Mouse (Mus musculus) erythroblast, embryonic 14.5 days (primary cell): ENCODE measurements around the gene Slc16a2. TPM values are rescaled to one million over a fixed set of nuclear protein-coding genes. Genes with fewer than 3 reads are reported as not detected.

Experiments used
- H3K27me3 ChIP-seq: 2 replicates; pipeline ENCODE4 v1.6.1; 2012; ENCODE audit warnings: inconsistent platforms; ENCODE audit not compliant: control insufficient read depth
- H3K36me3 ChIP-seq: 2 replicates; pipeline ENCODE4 v1.6.1; 2012; ENCODE audit warnings: mild to moderate bottlenecking, inconsistent platforms; ENCODE audit not compliant: control insufficient read depth
- H3K4me1 ChIP-seq: 2 replicates; pipeline ENCODE4 v1.6.1; 2012; ENCODE audit warnings: inconsistent platforms; ENCODE audit not compliant: control insufficient read depth
- H3K4me3 ChIP-seq: replicated peaks from 2 replicates; pipeline ENCODE3; 2012; ENCODE audit warnings: moderate library complexity, mild to moderate bottlenecking, inconsistent platforms
- H3K9me3 ChIP-seq: 2 replicates; pipeline ENCODE4 v1.6.1; 2012; ENCODE audit warnings: low read length, inconsistent platforms, mixed read lengths; ENCODE audit not compliant: control insufficient read depth
- GATA1 ChIP-seq: IDR thresholded peaks from 2 replicates; pipeline ENCODE4 v1.6.1; 2012; ENCODE audit warnings: low read length, inconsistent platforms, mixed read lengths
- TAL1 ChIP-seq: IDR thresholded peaks from 3 replicates; pipeline ENCODE4 v1.6.1; 2012; ENCODE audit warnings: low read length, inconsistent platforms, mixed read lengths
- polyA plus RNA-seq: library from polyadenylated mRNA; stranded (reverse); fragments of >175 nt; gene quantifications from 2 replicates; pipeline ENCODE4 v1.2.3, GENCODE M21; 2012

Slc16a2 gene
- polyA plus RNA-seq, 1 experiment: 0.01 TPM

DNA sequence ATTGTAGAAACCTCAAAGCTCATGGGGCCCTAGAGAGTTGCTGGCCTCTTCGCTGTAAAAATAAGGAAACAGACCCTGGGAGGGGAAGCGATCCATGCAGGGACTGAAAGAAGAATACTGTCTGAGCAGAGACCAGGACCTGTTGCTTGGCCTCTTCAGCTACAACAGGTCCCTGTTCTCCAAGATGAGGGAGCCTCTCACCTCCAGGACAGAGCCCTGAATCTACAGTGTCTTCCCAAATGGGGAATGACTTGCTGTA is 79.8 kb downstream of the Slc16a2 start:
- Histone ChIP-seq H3K4me3 (no peak overlapping the region), H3K9me3 (no peaks in the 10 kb centered on the region), H3K36me3 (no peaks in the 10 kb centered on the region), H3K27me3 (peaks cover 24% of the 10 kb centered on the region), H3K4me1 (no peaks in the 10 kb centered on the region)
- TF ChIP-seq TAL1: no peak
- no peak for TF ChIP-seq GATA1

DNA sequence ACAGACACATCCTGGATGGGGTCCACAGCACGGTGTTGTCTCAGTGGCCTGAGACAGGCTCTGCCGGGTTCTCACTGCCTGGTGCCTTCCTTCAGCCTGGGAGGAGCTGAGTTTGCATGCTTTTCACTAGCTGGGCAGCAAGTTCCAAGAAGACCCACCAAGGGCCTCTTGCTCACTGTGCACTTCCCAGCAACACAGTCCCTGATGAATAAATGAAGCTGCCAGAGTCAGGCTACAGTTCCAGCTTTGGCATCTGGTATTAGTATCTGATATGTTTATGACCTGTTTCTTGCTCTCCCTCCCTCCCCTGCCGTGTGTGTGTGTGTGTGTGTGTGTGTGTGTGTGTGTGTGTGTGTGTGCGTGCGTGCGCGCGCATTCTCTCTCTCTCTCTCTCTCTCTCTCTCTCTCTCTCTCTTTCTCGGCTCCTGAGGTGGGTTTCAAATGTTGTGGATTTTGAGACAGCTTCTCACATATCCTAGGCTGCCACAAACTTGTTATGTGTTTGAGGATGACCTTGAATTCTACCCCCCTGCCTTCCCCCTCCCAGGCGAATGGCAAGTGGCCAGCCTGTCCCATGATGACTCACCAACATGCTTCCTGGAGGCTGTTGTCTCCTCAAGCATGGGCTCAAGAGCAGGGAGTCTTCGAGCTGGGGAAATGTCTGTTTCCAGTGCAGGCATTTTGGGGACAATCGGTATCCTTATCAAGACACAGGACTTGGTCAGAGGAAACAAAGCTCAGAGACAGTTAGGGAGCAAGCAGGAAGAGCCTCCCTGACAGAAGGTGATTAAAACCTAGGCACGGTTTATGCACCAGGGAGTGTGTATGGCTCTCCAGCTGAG is 80.3 kb downstream of the Slc16a2 start:
- H3K4me1 ChIP-seq: no peaks in the 10 kb centered on the region
- H3K36me3 ChIP-seq: no peaks in the 10 kb centered on the region
- no peaks in the 10 kb centered on the region for H3K9me3 ChIP-seq
- peaks cover 20% of the 10 kb centered on the region for H3K27me3 ChIP-seq
- TF ChIP-seq TAL1 (no peak), GATA1 (no peak)
- no peak overlapping the region for H3K4me3 ChIP-seq

DNA sequence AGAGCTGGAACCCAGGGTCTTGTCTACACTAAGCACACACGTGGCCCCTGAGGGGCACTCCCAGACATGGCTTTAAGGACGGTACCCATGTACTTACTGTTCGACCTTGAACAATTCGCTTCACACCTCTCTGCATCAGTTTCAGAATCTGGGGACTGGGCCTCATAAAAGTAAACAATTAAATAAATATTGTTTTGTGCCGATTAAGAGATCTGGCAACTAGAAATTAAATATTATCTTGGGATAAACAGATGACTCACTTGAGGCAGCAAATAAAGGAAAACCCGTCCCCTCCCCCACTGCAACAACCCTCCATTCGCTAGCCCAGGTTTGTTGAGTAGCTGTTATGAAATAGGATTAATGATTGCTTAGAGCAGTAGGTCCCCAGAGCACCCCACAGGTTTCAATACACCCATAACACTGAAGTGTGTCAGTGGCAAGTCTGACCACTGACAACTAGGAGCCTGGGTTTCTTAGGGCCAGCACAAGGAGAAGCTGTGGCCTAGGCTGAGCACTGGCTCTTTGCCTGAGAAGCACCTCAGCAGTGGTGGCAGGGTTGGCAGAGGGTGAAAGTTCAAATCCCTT is 87.7 kb downstream of the Slc16a2 start:
- Histone ChIP-seq H3K4me3 (no peak overlapping the region), H3K27me3 (peaks cover 34% of the 10 kb centered on the region), H3K9me3 (no peaks in the 10 kb centered on the region), H3K4me1 (no peaks in the 10 kb centered on the region), H3K36me3 (no peaks in the 10 kb centered on the region)
- no peak for TF ChIP-seq GATA1
- TF ChIP-seq TAL1: no peak

DNA sequence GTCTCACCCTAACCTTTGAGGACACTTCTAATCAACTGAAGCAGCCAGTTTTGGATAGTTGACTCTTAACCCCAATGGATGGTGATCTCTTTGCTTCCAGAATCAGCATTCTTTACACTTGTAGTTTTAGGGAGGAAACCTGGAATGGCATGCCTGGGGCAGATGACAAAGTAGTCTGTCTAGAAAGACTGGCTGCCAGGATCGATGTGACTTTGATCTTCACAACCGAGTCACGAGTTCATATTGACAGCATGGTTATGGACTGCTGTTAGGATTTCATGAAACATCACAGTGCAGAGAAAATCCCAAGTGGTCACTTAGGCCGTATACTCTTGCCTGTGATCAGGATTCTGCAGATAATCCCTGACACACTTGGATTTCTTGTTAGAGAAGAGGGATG is 88.7 kb downstream of the Slc16a2 start:
- H3K9me3 ChIP-seq: no peaks in the 10 kb centered on the region
- no peak for TF ChIP-seq GATA1
- TF ChIP-seq TAL1: no peak
- H3K4me1 ChIP-seq: no peaks in the 10 kb centered on the region
- peaks cover 29% of the 10 kb centered on the region for H3K27me3 ChIP-seq
- no peaks in the 10 kb centered on the region for H3K36me3 ChIP-seq
- no peak overlapping the region for H3K4me3 ChIP-seq

DNA sequence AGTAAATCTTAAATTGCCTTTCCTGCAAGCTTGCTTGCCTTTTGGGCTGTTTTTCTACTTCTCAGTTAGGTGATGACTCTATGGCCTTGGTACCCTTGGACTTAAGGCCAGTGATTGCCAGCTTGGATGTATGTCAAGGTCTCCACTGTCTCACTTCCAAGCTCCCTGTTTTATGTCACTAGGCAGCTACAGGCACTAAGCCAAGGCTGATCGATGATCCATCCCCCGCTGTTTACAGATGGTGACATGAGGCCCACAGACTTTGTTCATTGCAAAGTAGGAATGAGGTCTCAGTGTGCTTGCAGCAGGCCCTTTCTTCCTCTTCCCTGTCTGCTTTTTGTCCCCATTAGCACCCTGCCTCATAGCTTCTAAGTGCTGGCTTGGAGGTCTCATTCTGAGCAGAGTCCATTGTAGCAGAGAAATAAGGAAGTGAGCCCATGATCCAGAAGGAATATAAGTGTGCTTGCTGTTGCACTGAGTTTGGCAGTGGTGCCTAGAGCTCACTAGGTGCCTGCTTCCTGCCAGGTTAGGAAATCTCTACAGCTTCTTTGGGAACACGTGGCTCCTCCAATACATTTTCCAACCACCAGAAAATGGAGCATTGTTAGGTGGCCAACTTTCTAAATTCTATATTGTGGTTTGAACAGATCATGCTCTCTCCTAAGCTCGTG is 89.6 kb downstream of the Slc16a2 start:
- Histone ChIP-seq H3K27me3 (peaks cover 29% of the 10 kb centered on the region), H3K4me1 (no peaks in the 10 kb centered on the region), H3K36me3 (no peaks in the 10 kb centered on the region), H3K9me3 (no peaks in the 10 kb centered on the region), H3K4me3 (no peak overlapping the region)
- no peak for TF ChIP-seq GATA1
- TF ChIP-seq TAL1: no peak

DNA sequence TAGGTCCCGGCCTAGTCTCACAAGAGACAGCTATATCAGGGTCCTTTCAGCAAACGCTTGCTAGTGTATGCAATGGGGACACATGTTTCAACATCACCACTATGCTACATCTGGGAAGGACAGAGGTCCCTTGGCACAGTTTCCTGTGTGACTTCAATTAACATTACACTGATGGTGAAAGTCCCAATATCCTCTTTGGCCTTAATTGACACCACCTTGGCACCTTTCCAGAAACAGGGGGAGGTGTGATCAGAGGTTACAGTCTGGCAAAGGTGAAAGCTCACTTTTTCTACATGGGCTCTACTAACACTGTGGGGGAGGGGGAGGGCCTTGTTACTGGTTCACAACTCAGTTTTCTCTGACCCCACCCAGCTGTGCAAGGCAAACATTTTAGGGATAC is 99.3 kb downstream of the Slc16a2 start:
- no peaks in the 10 kb centered on the region for H3K9me3 ChIP-seq
- peaks cover 14% of the 10 kb centered on the region for H3K27me3 ChIP-seq
- TF ChIP-seq GATA1 (no peak), TAL1 (no peak)
- no peaks in the 10 kb centered on the region for H3K4me1 ChIP-seq
- H3K4me3 ChIP-seq: no peak overlapping the region
- no peaks in the 10 kb centered on the region for H3K36me3 ChIP-seq

DNA sequence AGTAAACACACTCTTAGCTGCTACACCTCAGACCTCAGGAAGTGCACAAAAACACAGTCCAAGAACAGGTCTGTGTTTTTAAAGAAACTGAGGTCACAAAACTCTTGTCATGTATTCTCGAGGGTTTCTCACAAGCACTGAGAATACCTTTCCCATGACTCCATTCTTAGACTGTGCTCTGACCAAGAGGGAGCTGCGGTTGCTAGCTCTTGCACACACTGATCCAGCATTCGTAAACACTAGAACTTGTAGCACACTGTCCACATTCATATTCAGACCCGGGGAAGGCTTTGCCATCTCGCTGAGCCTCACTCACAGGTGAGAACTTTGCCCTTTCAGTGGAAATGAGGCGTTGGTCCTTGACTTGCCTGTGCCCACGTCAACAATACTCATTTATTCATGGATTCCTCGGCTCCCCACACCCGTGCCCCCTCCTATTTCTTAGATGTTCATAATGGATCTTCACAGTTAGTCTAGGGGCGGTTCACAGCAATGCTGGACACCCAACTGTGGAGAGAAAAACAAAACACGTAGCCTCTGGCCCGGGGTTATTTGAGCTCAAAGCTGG is 102.1 kb downstream of the Slc16a2 start:
- TF ChIP-seq GATA1 (no peak), TAL1 (no peak)
- H3K36me3 ChIP-seq: no peaks in the 10 kb centered on the region
- H3K4me1 ChIP-seq: no peaks in the 10 kb centered on the region
- no peak overlapping the region for H3K4me3 ChIP-seq
- H3K27me3 ChIP-seq: peaks cover 12% of the 10 kb centered on the region
- H3K9me3 ChIP-seq: no peaks in the 10 kb centered on the region

DNA sequence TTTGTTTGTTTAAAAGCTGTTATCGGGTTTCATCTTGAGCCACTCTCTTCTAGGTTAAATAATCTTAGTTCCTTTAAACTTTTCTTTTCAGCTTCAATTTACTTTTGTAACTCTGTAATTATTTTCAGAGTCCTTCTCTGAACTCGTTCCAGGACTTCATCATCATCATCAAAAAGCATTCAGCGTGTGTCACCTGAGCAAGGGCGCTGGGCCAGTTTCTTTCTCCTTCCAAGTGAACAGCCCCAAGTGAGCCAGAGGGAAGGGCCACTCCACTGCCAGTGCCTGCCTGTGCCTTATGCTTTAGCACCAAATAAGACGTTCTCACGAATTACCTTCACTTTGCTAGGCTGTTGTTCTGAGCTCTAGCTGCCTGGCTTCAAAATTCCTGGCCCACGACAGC is 108.9 kb downstream of the Slc16a2 start:
- TF ChIP-seq GATA1: no peak
- no peak for TF ChIP-seq TAL1
- Histone ChIP-seq H3K4me3 (no peak overlapping the region), H3K36me3 (no peaks in the 10 kb centered on the region), H3K4me1 (no peaks in the 10 kb centered on the region), H3K27me3 (peaks cover 18% of the 10 kb centered on the region), H3K9me3 (no peaks in the 10 kb centered on the region)

DNA sequence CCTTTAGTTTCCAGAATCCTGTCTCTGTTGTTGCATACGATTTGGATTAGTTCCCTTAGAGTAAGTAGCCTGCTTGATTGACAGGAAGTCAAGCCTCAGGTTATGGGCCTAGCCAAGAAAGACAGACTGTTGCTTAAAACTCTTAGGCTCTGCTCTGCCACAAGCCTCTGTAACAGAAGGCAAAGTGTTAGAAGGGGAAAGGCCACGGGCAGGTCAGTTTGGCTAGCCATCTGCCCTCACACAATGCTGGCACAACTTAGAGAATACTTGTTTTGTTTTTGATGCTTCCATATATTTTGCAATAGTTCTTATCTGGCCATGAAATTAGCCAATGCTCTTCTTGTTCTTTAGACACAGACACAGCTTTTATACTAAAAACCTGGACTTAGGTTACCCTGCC is 112.1 kb downstream of the Slc16a2 start:
- TF ChIP-seq TAL1 (no peak), GATA1 (no peak)
- Histone ChIP-seq H3K4me1 (no peaks in the 10 kb centered on the region), H3K9me3 (no peaks in the 10 kb centered on the region), H3K27me3 (peaks cover 31% of the 10 kb centered on the region), H3K4me3 (no peak overlapping the region), H3K36me3 (no peaks in the 10 kb centered on the region)
